8 mouse cellular contexts compared by ENCODE assay signal in the genomic region with DNA sequence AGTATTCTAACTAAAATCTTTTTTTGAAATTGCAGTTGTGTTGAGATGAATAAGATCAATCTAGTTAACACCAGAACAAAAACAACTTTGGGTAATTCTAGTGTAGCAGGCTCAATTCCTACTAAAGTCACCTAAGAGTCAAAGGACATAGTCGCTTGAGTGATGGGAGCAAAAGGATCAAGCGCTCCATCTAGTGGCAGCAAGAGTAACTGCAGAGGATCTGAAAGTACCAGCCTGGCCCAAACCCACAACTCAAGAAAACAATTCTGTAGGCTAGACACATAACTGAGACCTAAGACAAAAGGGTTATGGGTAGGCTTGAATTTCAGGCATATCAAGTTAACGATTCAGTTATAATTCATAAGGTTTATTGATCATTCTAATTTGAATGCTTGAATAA. TPM values are rescaled to one million over a fixed set of nuclear protein-coding genes. Genes with fewer than 3 reads are reported as not detected.
DNase-seq lines count a peak whose midpoint lies in the region; ATAC-seq and TF ChIP-seq lines count a peak whose summit lies in the region.
"Had no signal": no experiment of that assay in that cellular context is flagged by ENCODE, and none has a peak within 500 bp of the region (broad histone marks: within the 10 kb centered on the region; RNA-seq: fewer than 3 reads in every experiment).

No protein-coding gene starts in this region.

- no peak overlapping the region for H3K27ac ChIP-seq in kidney, embryonic 15.5 days

- H3K36me3 ChIP-seq in kidney, embryonic 15.5 days, result no peaks in the 10 kb centered on the region

- no peaks in the 10 kb centered on the region for H3K9me3 ChIP-seq in kidney, embryonic 15.5 days (replicated peaks)

- no peak for TF ChIP-seq POLR2A in lung, adult 2 months (IDR thresholded peaks at IDR 0.05; ENCODE audit: borderline replicate concordance, extremely low read depth, low read depth, low read length)

- peak; percentile 95 for ATAC-seq in CD4-positive, CD25-positive, alpha-beta regulatory T cell, adult 4 months
- ATAC-seq in kidney, embryonic 15.5 days (replicated peaks; ENCODE audit: low FRiP score), result peak; percentile 69; the same call in 1 of the 2 replicates
- peak; percentile 100 for ATAC-seq in neutrophil, adult 5-6 weeks (ENCODE audit: extremely low read depth, insufficient number of reproducible peaks, low FRiP score, poor library complexity, severe bottlenecking)

- 2% methylated on average over 3 of the region's 3 CpGs for WGBS in kidney, embryonic 15.5 days
- WGBS in lung, adult 2 months, result 1% methylated on average over 3 of the region's 3 CpGs

- H3K4me2 ChIP-seq in kidney, embryonic 15.5 days, result no peak overlapping the region

- no peak overlapping the region for H3K4me3 ChIP-seq in kidney, embryonic 15.5 days (replicated peaks)
- no peak overlapping the region for H3K4me3 ChIP-seq in lung, adult 2 months (replicated peaks; ENCODE audit: extremely low read depth, low read depth, low read length)

- no peaks in the 10 kb centered on the region for H3K4me1 ChIP-seq in kidney, embryonic 15.5 days
- no peaks in the 10 kb centered on the region for H3K4me1 ChIP-seq in lung, adult 2 months (ENCODE audit: control insufficient read depth, insufficient read depth, low read length)

- TF ChIP-seq CTCF in lung, adult 2 months (IDR thresholded peaks at IDR 0.05; ENCODE audit: insufficient read depth, low read length), result peak; percentile 73

- H3K27me3 ChIP-seq in kidney, embryonic 15.5 days, result no peaks in the 10 kb centered on the region

- H3K9ac ChIP-seq in kidney, embryonic 15.5 days, result no peak overlapping the region

- DNase-seq in MEL-GATA-1-ER (ENCODE audit: extremely low read depth, low read depth), result peak; percentile 41
- DNase-seq in cerebellum, adult 9-11 months, result peak; percentile 54
- peak; percentile 38 for DNase-seq in gastrocnemius, postnatal 10 days
- peak; percentile 44 for DNase-seq in lung, adult 2 months

RNA-seq across cellular contexts. Expression of gene Lnpep, which starts 20.9 kb away (rescaled TPM):
- polyA plus RNA-seq in CD4-positive, CD25-positive, alpha-beta regulatory T cell, adult 4 months (2017; shearing (Covaris generic)), result 10 to 100 TPM; 31.8 to 33.9 TPM
- total RNA-seq in gastrocnemius, postnatal 10 days (2021), result 10 to 100 TPM; 91.2 to 95.0 TPM
- 9.1 and 9.3 TPM in 2 replicates for polyA plus RNA-seq in kidney, embryonic 15.5 days (2015; fragmentation: Nextera tagmentation; extraction: Ambion mirVana)
- 8.0 and 13.5 TPM in 2 replicates for polyA plus RNA-seq in lung, adult 2 months (2012; rRNA removed)
- total RNA-seq in neutrophil, adult 5-6 weeks (2017), result 130 and 143 TPM in 2 replicates

RNA-seq across cellular contexts. Expression of gene Vmn2r90, which starts 57.8 kb away (rescaled TPM):
- polyA plus RNA-seq in CD4-positive, CD25-positive, alpha-beta regulatory T cell, adult 4 months (2017; shearing (Covaris generic)), result under 1 TPM in 1 of 2 experiments, not detected in 1; 0.12 TPM
- total RNA-seq in gastrocnemius, postnatal 10 days (2021), result not detected
- polyA plus RNA-seq in kidney, embryonic 15.5 days (2015; fragmentation: Nextera tagmentation; extraction: Ambion mirVana), result not detected in 2 replicates
- polyA plus RNA-seq in lung, adult 2 months (2012; rRNA removed), result not detected in 2 replicates
- total RNA-seq in neutrophil, adult 5-6 weeks (2017), result not detected in 2 replicates
- total RNA-seq: left cerebral cortex, postnatal 14 days had no signal
